Mouse (Mus musculus) E14TG2a.4 (cell line): ENCODE results near the gene Slc22a17.
A peak's percentile ranks its signal among the peaks of the same experiment; 100 is the strongest.

Source experiments
- CTCF ChIP-seq: conservative IDR thresholded peaks from 2 replicates; pipeline ENCODE4 v1.5.1; 2014; ENCODE audit warnings: low read length
- POU5F1 ChIP-seq: IDR thresholded peaks from 2 replicates; pipeline ENCODE4 v1.6.1; 2014; ENCODE audit warnings: low read length, borderline replicate concordance

DNA sequence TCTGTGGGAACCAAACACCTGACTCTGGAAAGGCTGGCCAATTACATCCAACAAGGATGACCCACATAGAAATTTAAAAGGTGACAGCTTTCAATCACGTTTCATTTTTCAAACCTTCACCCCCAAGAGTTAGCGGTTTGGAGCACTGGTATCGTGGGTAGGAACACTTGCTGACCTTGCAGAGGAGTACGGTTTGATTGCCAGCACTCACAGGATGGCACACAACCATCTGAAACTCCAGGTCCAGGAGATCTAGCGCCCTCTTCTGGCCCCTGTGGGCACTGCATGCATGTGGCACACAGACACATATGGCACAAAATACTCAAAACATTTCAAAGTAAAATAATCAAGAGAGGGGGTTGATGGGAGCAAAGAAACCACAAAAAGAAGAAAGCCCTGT lies 46.0 kb downstream of the Slc22a17 start:
- TF ChIP-seq CTCF = peak; percentile 98
- TF ChIP-seq POU5F1 = no peak
